Mouse (Mus musculus): Measurements from ENCODE around the gene Dyrk2.

DNA sequence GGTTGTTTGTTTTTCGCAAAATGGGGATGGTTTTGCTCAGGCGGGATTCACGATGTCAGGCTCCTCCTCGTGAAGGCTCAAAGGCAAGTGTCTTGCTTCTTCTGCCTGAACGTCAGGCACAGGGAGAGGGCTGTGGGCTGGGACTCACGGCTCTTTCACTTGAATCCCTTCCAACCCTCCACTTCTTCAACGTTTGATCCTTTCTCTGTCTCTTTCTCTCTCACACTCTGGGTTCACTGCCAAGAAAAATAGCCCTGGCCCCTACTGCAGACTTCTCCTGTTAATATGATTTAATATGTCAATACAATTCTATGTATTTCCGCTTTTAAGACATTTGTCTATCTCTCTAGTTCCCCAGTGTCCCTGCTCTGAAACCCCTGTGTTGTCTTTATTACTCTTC lies 32.4 kb downstream of the Dyrk2 start:
- TF ChIP-seq CTCF (IDR thresholded peaks at IDR 0.05; ENCODE audit: low read depth) (no peak), EP300 (optimal IDR thresholded peaks at IDR 0.05) (no peak)

All from stomach, postnatal 0 days (tissue).